Comparison of ENCODE assay signal across 21 mouse cellular contexts in the genomic region with DNA sequence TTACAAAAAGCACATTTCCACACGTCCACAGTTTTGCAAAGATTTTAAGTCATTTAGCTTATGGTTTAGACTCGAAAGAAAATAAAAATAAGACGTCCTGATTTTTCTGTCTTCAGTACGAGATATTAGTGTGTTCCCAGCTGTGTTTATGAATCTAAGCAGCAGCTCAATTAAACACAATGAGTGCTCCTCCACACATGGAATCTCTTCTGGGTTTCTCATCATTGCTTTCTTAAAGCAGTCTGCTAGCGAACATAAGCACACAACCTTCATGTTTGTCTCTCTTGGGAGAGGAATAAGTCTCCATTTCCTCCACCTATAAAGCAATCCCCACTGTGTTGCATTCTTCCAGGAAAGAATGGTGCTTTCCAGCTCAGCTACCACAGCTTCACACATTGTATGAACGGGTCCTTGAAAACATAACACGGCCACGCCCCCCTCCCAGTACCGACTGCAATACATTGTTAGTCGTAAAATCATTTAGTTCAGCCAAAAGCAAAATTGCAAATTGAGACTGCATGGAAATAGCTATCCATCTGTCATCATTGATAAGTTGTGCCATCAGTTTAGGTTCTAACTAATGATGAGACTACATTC.
DNase-seq lines count a peak whose midpoint lies in the region; ATAC-seq and TF ChIP-seq lines count a peak whose summit lies in the region.
"Had no signal": no experiment of that assay in that cellular context is flagged by ENCODE, and none has a peak within 500 bp of the region (broad histone marks: within the 10 kb centered on the region; RNA-seq: fewer than 3 reads in every experiment).

No protein-coding gene starts in this region.

- no peak overlapping the region for H3K27ac ChIP-seq in intestine, embryonic 16.5 days (ENCODE audit: low read length)
- no peak overlapping the region for H3K27ac ChIP-seq in intestine, embryonic 15.5 days
- peak overlapping the region; percentile 16; the same call in 1 of the 2 replicates for H3K27ac ChIP-seq in forebrain, embryonic 16.5 days (ENCODE audit: low read length)
- no peak overlapping the region for H3K27ac ChIP-seq in cerebellum, adult 2 months (ENCODE audit: insufficient read depth, low read length)
- H3K27ac ChIP-seq: liver, embryonic 14.5 days; macrophage had no signal

- H3K4me2 ChIP-seq in intestine, embryonic 16.5 days (ENCODE audit: low read depth, low read length), result peak overlapping the region; percentile 9; the same call in 1 of the 2 replicates
- H3K4me2 ChIP-seq in intestine, embryonic 15.5 days (replicated peaks), result no peak overlapping the region
- peak overlapping the region; percentile 30; the same call in 1 of the 2 replicates for H3K4me2 ChIP-seq in forebrain, embryonic 16.5 days (ENCODE audit: low read length)
- H3K4me2 ChIP-seq: heart, embryonic 12.5 days; lung, embryonic 14.5 days had no signal

- TF ChIP-seq CTCF in cerebellum, adult 2 months (IDR thresholded peaks at IDR 0.05; ENCODE audit: borderline replicate concordance, insufficient read depth, low read depth, low read length), result no peak

- DNase-seq in ZHBTc4 (ENCODE audit: low read depth, low spot score), result peak; percentile 7
- peak; percentile 24 for DNase-seq in brain, adult 2 months (ENCODE audit: low read depth, low spot score)
- DNase-seq in lung, postnatal 10 days, result no peak
- DNase-seq in cerebellum, adult 2 months, result no peak
- DNase-seq: adrenal gland, postnatal 10 days; cerebellum, adult 9-10 months; gastrocnemius, postnatal 25 days; heart, adult 18-20 months; heart, postnatal 10 days; kidney, postnatal 25 days; lung, embryonic 14.5 days; thymus, adult 18-20 months; thymus, postnatal 36 days had no signal

- H3K9me3 ChIP-seq in intestine, embryonic 16.5 days (ENCODE audit: control insufficient read depth, low read length), result no peaks in the 10 kb centered on the region
- no peaks in the 10 kb centered on the region for H3K9me3 ChIP-seq in intestine, embryonic 15.5 days
- H3K9me3 ChIP-seq in forebrain, embryonic 16.5 days (ENCODE audit: control insufficient read depth, low read length), result no peaks in the 10 kb centered on the region
- H3K9me3 ChIP-seq: heart, embryonic 12.5 days had no signal

- 43% methylated on average over 10 of the region's 10 CpGs for WGBS in intestine, embryonic 16.5 days
- WGBS in intestine, embryonic 15.5 days, result 43% methylated on average over 10 of the region's 10 CpGs
- WGBS in forebrain, embryonic 16.5 days, result 31% methylated on average over 10 of the region's 10 CpGs
- WGBS in cerebellum, adult 2 months, result 29% methylated on average over 10 of the region's 10 CpGs

- no peak overlapping the region for H3K9ac ChIP-seq in intestine, embryonic 16.5 days (ENCODE audit: low read depth, low read length)
- no peak overlapping the region for H3K9ac ChIP-seq in intestine, embryonic 15.5 days
- H3K9ac ChIP-seq in forebrain, embryonic 16.5 days (replicated peaks; ENCODE audit: low read depth, low read length), result no peak overlapping the region
- H3K9ac ChIP-seq: heart, embryonic 12.5 days; liver, embryonic 14.5 days; lung, embryonic 14.5 days had no signal

- H3K4me1 ChIP-seq in intestine, embryonic 16.5 days (ENCODE audit: control insufficient read depth, insufficient read depth, low read length), result no peaks in the 10 kb centered on the region
- H3K4me1 ChIP-seq in intestine, embryonic 15.5 days (replicated peaks), result no peaks in the 10 kb centered on the region
- 0 out of 2 replicates have a peak, but pooled peaks cover 4% of the 10 kb centered on the region for H3K4me1 ChIP-seq in forebrain, embryonic 16.5 days (replicated peaks; ENCODE audit: control insufficient read depth, insufficient read depth, low read length)
- no peaks in the 10 kb centered on the region for H3K4me1 ChIP-seq in cerebellum, adult 2 months (ENCODE audit: control insufficient read depth, insufficient read depth, low read length)
- H3K4me1 ChIP-seq: heart, embryonic 12.5 days had no signal

- no peak overlapping the region for H3K4me3 ChIP-seq in intestine, embryonic 16.5 days (ENCODE audit: low read length)
- no peak overlapping the region for H3K4me3 ChIP-seq in intestine, embryonic 15.5 days (replicated peaks)
- H3K4me3 ChIP-seq in forebrain, embryonic 16.5 days (replicated peaks; ENCODE audit: low read length), result no peak overlapping the region
- no peak overlapping the region for H3K4me3 ChIP-seq in cerebellum, adult 2 months (replicated peaks; ENCODE audit: insufficient read depth, low read depth, low read length)
- H3K4me3 ChIP-seq: heart, embryonic 12.5 days had no signal

- TF ChIP-seq POLR2A in cerebellum, adult 2 months (IDR thresholded peaks at IDR 0.05; ENCODE audit: borderline replicate concordance, insufficient read depth, low read length), result no peak

- ATAC-seq in intestine, embryonic 16.5 days, result no peak
- no peak; the same call in 1 of the 2 replicates for ATAC-seq in intestine, embryonic 15.5 days
- peak; percentile 61 for ATAC-seq in forebrain, embryonic 16.5 days
- ATAC-seq: inflammation-experienced regulatory T-cells, adult 6 months; midbrain, embryonic 16.5 days had no signal

- no peaks in the 10 kb centered on the region for H3K27me3 ChIP-seq in intestine, embryonic 16.5 days (replicated peaks; ENCODE audit: control insufficient read depth, insufficient read depth, low read length)
- H3K27me3 ChIP-seq in intestine, embryonic 15.5 days (replicated peaks), result no peaks in the 10 kb centered on the region
- no peaks in the 10 kb centered on the region for H3K27me3 ChIP-seq in forebrain, embryonic 16.5 days (replicated peaks; ENCODE audit: control insufficient read depth, insufficient read depth, low read length)
- H3K27me3 ChIP-seq in cerebellum, adult 2 months (ENCODE audit: control insufficient read depth, insufficient read depth, low read length), result no peaks in the 10 kb centered on the region
- H3K27me3 ChIP-seq: heart, embryonic 12.5 days had no signal

- no peaks in the 10 kb centered on the region for H3K36me3 ChIP-seq in intestine, embryonic 16.5 days (ENCODE audit: control insufficient read depth, insufficient read depth, low read length)
- no peaks in the 10 kb centered on the region for H3K36me3 ChIP-seq in intestine, embryonic 15.5 days
- no peaks in the 10 kb centered on the region for H3K36me3 ChIP-seq in forebrain, embryonic 16.5 days (ENCODE audit: control insufficient read depth, insufficient read depth)
- H3K36me3 ChIP-seq: heart, embryonic 12.5 days had no signal

Comparison
In these comparisons a context has a peak if more than half of its experiments do, and no peak if none do; other contexts are left out.
1. DNase-seq: peak in ZHBTc4 (single experiment) and brain, adult 2 months (single experiment); none in lung, postnatal 10 days (single experiment) and cerebellum, adult 2 months (0 of 2).